Mouse (Mus musculus) G1E (cell line): ENCODE data around the gene Prrt1. TPM values are rescaled to one million over a fixed set of nuclear protein-coding genes. Genes with fewer than 3 reads are reported as not detected.

Experiments used
- ATAC-seq: 2 replicates; pipeline ENCODE4 v1.8.0; 2016; ENCODE audit warnings: mild to moderate bottlenecking; ENCODE audit not compliant: insufficient number of reproducible peaks, poor library complexity, low FRiP score, severe bottlenecking; ENCODE audit errors: extremely low read depth
- DNase-seq: peaks from one replicate; pipeline ENCODE4 v3.0.0; 2012; ENCODE audit warnings: low spot score
- H3K27me3 ChIP-seq: 2 replicates; pipeline ENCODE4 v1.6.1; 2012; ENCODE audit warnings: mild to moderate bottlenecking, low read length, inconsistent platforms; ENCODE audit not compliant: insufficient read depth
- H3K36me3 ChIP-seq: replicated peaks from 2 replicates; pipeline ENCODE3; 2012; ENCODE audit warnings: mild to moderate bottlenecking, inconsistent platforms
- H3K4me1 ChIP-seq: 2 replicates; pipeline ENCODE4 v1.6.1; 2012; ENCODE audit warnings: low read depth, low read length, inconsistent platforms, mixed read lengths; ENCODE audit not compliant: insufficient read depth
- H3K4me3 ChIP-seq: 2 replicates; pipeline ENCODE4 v1.5.1; 2012; ENCODE audit warnings: low read depth, mild to moderate bottlenecking, inconsistent platforms, low read length, moderate library complexity, mixed read lengths
- H3K9me3 ChIP-seq: replicated peaks from 2 replicates; pipeline ENCODE4 v1.6.1; 2012; ENCODE audit warnings: inconsistent platforms
- CTCF ChIP-seq: IDR thresholded peaks from 2 replicates; pipeline ENCODE4 v1.5.1; 2012; ENCODE audit warnings: low read depth, low read length, inconsistent platforms, mixed read lengths
- GATA1 ChIP-seq: IDR thresholded peaks from 2 replicates; pipeline ENCODE4 v1.6.1; 2012; ENCODE audit warnings: borderline replicate concordance, low read length, inconsistent platforms, mixed read lengths
- GATA2 ChIP-seq: IDR thresholded peaks from 2 replicates; pipeline ENCODE4 v1.6.1; 2012; ENCODE audit warnings: low read depth, low read length, inconsistent platforms, borderline replicate concordance
- POLR2AphosphoS5 ChIP-seq: IDR thresholded peaks from 2 replicates; pipeline ENCODE4 v1.6.1; 2012; ENCODE audit warnings: low read depth, low read length, inconsistent platforms; ENCODE audit not compliant: insufficient replicate concordance
- TAL1 ChIP-seq: conservative IDR thresholded peaks from 2 replicates; pipeline ENCODE4 v1.6.1; 2012; ENCODE audit warnings: low read depth, low read length, inconsistent platforms, mixed read lengths
- polyA plus RNA-seq: library from polyadenylated mRNA; stranded (reverse); fragments of >175 nt; gene quantifications from 2 replicates; pipeline ENCODE4 v1.2.3, GENCODE M21; 2012
- total RNA-seq, 2 experiments: library from RNA; stranded (forward) in 1 of 2; stranded (reverse) in 1 of 2; fragments of 200-1000 nt in 1 of 2; fragments of >200 nt in 1 of 2; fragmentation: Nextera tagmentation in 1 of 2; gene quantifications; 2 replicates each; pipeline ENCODE4 v1.2.3; 2014 to 2017

Prrt1 gene
- total RNA-seq (2014; fragmentation: Nextera tagmentation) (not detected in 2 replicates), total RNA-seq (2017) (not detected in 2 replicates), polyA plus RNA-seq (not detected in 2 replicates)

- peaks cover 6% of the 10 kb centered on the region for H3K36me3 ChIP-seq
- H3K9me3 ChIP-seq = no peaks in the 10 kb centered on the region
- ATAC-seq = no peak
- DNase-seq = no peak
- TF ChIP-seq GATA2 (no peak), GATA1 (no peak), CTCF (no peak), POLR2AphosphoS5 (no peak), TAL1 (no peak)
- H3K4me3 ChIP-seq = no peak within 1 kb of the TSS
- H3K27me3 ChIP-seq = peaks cover 47% of the 10 kb centered on the region
- H3K4me1 ChIP-seq = peaks cover 26% of the 10 kb centered on the region
Observed at GRCm38 (mm10) chr17:34629221-34629751, at the start of gene Prrt1. Prrt1 (plus strand) TSS chr17:34629533.

- DNase-seq (no peak), ATAC-seq (no peak)
- H3K4me3 ChIP-seq = no peak overlapping the region
- H3K36me3 ChIP-seq = no peaks in the 10 kb centered on the region
- H3K9me3 ChIP-seq = no peaks in the 10 kb centered on the region
- peaks cover 10% of the 10 kb centered on the region for H3K4me1 ChIP-seq
- TF ChIP-seq GATA1 (no peak), GATA2 (no peak), CTCF (no peak), TAL1 (no peak), POLR2AphosphoS5 (no peak)
- peaks cover 44% of the 10 kb centered on the region for H3K27me3 ChIP-seq
Observed at GRCm38 (mm10) chr17:34582528-34582927, 46.8 kb upstream of the Prrt1 start.

DNA sequence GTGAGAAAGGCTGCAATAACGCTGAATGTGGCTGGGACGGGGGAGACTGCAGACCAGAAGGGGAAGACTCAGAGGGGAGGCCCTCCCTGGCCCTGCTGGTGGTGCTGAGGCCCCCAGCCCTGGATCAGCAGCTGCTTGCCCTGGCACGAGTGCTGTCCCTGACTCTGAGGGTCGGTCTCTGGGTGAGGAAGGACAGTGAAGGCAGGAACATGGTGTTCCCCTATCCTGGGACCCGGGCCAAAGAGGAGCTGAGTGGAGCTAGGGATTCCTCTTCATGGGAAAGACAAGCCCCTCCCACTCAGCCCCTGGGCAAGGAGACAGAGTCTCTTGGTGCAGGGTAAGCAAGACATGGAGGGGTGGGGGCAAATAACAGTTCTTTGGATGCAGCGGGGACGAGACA is 45.9 kb upstream of the Prrt1 start:
- no peaks in the 10 kb centered on the region for H3K9me3 ChIP-seq
- H3K36me3 ChIP-seq = no peaks in the 10 kb centered on the region
- DNase-seq (no peak), ATAC-seq (no peak)
- no peak overlapping the region for H3K4me3 ChIP-seq
- H3K27me3 ChIP-seq = peaks cover 39% of the 10 kb centered on the region
- peaks cover 16% of the 10 kb centered on the region for H3K4me1 ChIP-seq
- no peak for TF ChIP-seq TAL1
- no peak for TF ChIP-seq CTCF
- no peak for TF ChIP-seq GATA1
- TF ChIP-seq POLR2AphosphoS5 = no peak
- TF ChIP-seq GATA2 = no peak

DNA sequence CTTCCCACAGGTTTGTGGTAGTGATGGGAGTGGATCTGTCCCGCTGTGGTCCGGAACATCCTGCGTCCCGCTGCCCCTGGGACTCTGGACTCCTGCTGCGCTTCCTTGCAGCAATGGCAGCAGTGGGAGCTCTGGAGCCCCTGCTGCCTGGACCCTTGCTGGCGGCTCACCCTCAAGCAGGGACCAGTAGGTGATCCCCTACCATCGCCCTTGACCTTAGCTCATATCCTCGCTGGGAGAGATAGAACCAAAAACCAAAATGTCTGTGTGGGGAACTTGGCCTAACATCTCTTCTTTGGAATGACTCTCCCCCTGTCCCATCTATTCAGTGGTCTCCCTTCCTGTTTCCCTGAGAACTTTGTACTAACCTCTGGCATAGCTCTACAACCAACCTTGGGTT is 45.5 kb upstream of the Prrt1 start:
- no peak for TF ChIP-seq TAL1
- TF ChIP-seq GATA2 = no peak
- no peak for TF ChIP-seq GATA1
- TF ChIP-seq POLR2AphosphoS5 = no peak
- no peak for TF ChIP-seq CTCF
- ATAC-seq = no peak
- peaks cover 20% of the 10 kb centered on the region for H3K4me1 ChIP-seq

DNA sequence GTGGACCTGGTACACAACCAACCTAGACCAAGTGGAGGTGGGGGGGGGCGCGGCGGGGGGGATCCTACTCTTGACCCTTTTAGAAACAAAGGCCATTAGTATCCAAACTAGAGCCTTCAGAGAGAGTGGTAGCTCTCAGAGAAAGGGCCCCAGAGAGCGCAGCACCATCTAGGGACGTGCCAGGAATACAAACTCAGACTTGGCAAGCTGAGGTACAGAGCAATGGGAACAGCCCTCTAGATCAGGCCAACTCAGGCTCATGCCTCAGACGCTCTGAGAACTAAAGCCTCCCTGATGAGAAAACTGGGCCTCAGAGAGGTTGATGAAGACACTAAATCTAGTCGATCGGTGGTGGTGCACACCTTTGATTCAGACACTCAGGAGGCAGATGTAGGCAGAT is 44.2 kb upstream of the Prrt1 start:
- peaks cover 36% of the 10 kb centered on the region for H3K27me3 ChIP-seq
- H3K4me3 ChIP-seq = no peak overlapping the region
- no peak for ATAC-seq
- no peaks in the 10 kb centered on the region for H3K36me3 ChIP-seq
- H3K4me1 ChIP-seq = peaks cover 33% of the 10 kb centered on the region
- no peaks in the 10 kb centered on the region for H3K9me3 ChIP-seq
- no peak for DNase-seq
- TF ChIP-seq TAL1 (no peak), GATA2 (no peak), GATA1 (no peak), POLR2AphosphoS5 (no peak), CTCF (no peak)

More for the DNA sequence above, 45.5 kb upstream of the Prrt1 start:
- Histone ChIP-seq H3K4me3 (no peak overlapping the region), H3K9me3 (no peaks in the 10 kb centered on the region), H3K36me3 (no peaks in the 10 kb centered on the region), H3K27me3 (peaks cover 39% of the 10 kb centered on the region)
- no peak for DNase-seq

DNA sequence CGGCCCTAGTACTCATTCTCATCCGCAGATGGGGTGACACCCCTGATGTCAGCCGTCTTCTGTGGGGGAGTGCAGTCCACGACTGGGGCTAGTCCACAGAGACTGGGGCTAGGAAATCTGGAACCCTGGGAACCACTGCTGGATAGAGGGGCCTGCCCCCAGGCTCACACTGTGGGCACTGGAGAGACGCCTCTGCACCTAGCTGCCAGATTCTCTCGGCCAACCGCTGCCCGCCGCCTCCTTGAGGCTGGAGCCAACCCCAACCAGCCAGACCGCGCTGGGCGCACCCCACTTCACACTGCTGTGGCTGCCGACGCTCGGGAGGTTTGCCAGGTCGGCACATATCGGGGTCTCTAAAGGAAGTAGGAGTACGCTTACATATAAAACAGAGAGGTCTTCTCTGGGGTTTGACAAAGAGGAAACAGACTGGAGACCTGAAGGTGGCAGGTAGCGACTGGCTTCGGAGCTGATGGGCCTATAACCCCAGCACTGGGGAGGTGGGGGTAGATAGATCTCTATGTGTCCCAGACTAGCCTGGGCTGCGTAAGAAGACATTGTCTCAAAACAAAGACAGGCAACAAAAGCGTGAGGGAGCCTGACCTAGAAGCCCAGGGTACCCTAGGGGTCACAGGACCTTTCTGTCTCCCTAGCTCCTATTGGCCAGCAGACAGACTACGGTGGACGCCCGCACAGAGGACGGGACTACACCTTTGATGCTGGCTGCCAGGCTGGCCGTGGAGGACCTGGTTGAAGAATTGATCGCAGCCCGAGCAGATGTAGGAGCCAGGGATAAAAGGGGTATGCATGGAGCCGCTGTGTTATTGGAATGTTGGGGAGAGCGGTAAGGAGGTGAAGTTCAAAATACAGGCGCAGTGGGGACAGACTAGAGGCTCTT is 43.2 kb upstream of the Prrt1 start:
- peaks cover 7% of the 10 kb centered on the region for H3K36me3 ChIP-seq
- no peaks in the 10 kb centered on the region for H3K9me3 ChIP-seq
- H3K27me3 ChIP-seq = peaks cover 27% of the 10 kb centered on the region
- TF ChIP-seq POLR2AphosphoS5 = no peak
- TF ChIP-seq GATA1 = no peak
- TF ChIP-seq CTCF = no peak
- no peak for TF ChIP-seq GATA2
- no peak for TF ChIP-seq TAL1
- peak overlapping the region; percentile 92; the same call in 1 of the 2 replicates for H3K4me3 ChIP-seq
- DNase-seq (no peak), ATAC-seq (no peak)
- H3K4me1 ChIP-seq = peaks cover 43% of the 10 kb centered on the region
